Mouse (Mus musculus) layer of hippocampus, adult 18-20 months (tissue): ENCODE data around the gene Atp4b. TPM values are rescaled to one million over a fixed set of nuclear protein-coding genes. Genes with fewer than 3 reads are reported as not detected.

ENCODE experiments used
- total RNA-seq, 2 experiments: library from RNA; stranded (reverse); gene quantifications; 2 replicates each; pipeline ENCODE4 v1.2.3; 2021

The Atp4b gene
- total RNA-seq, 2 experiments from 2014 or later = not detected

Other genes starting within 250 kb of the Atp4b start
- 100 to 1,000 TPM; 275 to 276 TPM for gene Lamp1, start 237.7 kb downstream of the Atp4b start, total RNA-seq
- 1 to 10 TPM; 3.6 to 3.7 TPM for gene Grtp1, start 196.2 kb downstream of the Atp4b start, total RNA-seq
- gene Adprhl1, start 142.7 kb downstream of the Atp4b start, total RNA-seq = 1 to 10 TPM in 1 of 2 experiments, under 1 TPM in 1; 0.74 to 1.8 TPM
- gene Dcun1d2, start 108.7 kb downstream of the Atp4b start, total RNA-seq = 10 to 100 TPM; 39.4 to 39.9 TPM
- 10 to 100 TPM; 44.3 to 47.1 TPM for gene Tmco3, start 108.6 kb downstream of the Atp4b start, total RNA-seq
- 10 to 100 TPM; 57.6 to 58.0 TPM for gene Tfdp1, start 58.1 kb downstream of the Atp4b start, total RNA-seq
- not detected for gene Grk1, start 8.3 kb upstream of the Atp4b start, total RNA-seq
- 1 to 10 TPM; 4.1 to 5.4 TPM for gene Tmem255b, start 38.4 kb upstream of the Atp4b start, total RNA-seq
- gene Gas6, start 97.7 kb upstream of the Atp4b start, total RNA-seq = 10 to 100 TPM; 84.0 to 95.1 TPM
- gene 1700029H14Rik, start 165.6 kb upstream of the Atp4b start, total RNA-seq = not detected